In the genomic region with DNA sequence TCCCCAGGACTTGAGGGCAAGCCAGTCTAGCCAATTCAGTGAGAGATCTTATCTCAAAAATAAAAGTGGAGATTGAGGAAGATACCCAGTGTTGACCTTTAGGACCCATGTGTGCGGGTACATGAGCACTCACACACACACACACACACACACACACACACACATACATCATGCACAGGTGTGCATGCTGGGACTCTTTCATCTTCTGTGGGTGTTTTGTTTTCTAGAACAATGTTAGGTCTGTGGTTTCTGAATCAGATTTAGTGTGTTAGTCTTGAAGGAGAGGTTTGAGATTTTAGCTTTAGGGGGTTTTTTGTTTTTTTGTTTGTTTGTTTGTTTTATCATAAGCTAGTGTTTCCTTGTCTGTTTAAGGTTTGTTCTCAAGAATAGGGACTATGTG, we compare ENCODE assay signal across 13 mouse cellular contexts.
"Had no signal": no experiment of that assay in that cellular context is flagged by ENCODE, and none has a peak within 500 bp of the region (broad histone marks: within the 10 kb centered on the region; RNA-seq: fewer than 3 reads in every experiment).

No protein-coding gene starts in this region.

- H3K27ac ChIP-seq: kidney, postnatal 0 days; left cerebral cortex, adult 2 months; liver, embryonic 13.5 days; neural tube, embryonic 13.5 days; stomach, postnatal 0 days had no signal

- H3K27me3 ChIP-seq: liver, embryonic 13.5 days; neural tube, embryonic 13.5 days had no signal

- H3K4me1 ChIP-seq: neural tube, embryonic 13.5 days had no signal

- H3K36me3 ChIP-seq: liver, embryonic 13.5 days; neural tube, embryonic 13.5 days had no signal

- H3K4me3 ChIP-seq: left cerebral cortex, adult 2 months; liver, embryonic 13.5 days; neural tube, embryonic 13.5 days had no signal

- H3K9me3 ChIP-seq: liver, embryonic 13.5 days; neural tube, embryonic 13.5 days had no signal

- DNase-seq: kidney, adult 2 months; kidney, postnatal 25 days; layer of hippocampus, postnatal 36 days; liver, embryonic 13.5 days; lung, adult 2 months; lung, postnatal 14 days; lung, postnatal 4 days; midbrain, embryonic 14.5 days; retina, postnatal 1 day had no signal

- H3K9ac ChIP-seq: liver, embryonic 13.5 days; neural tube, embryonic 13.5 days had no signal
